Mouse (Mus musculus) embryonic fibroblast, embryonic 13.5 days (primary cell): ENCODE measurements around the gene Pik3c2g.

Experiments
- CTCF ChIP-seq: IDR thresholded peaks from 2 replicates; pipeline ENCODE4 v1.5.1; 2011; ENCODE audit warnings: mild to moderate bottlenecking, control low read depth, low read length, moderate library complexity, borderline replicate concordance; ENCODE audit not compliant: insufficient read depth
- POLR2A ChIP-seq: IDR thresholded peaks from 2 replicates; pipeline ENCODE4 v1.6.1; 2011; ENCODE audit warnings: low read depth, mild to moderate bottlenecking, control low read depth, low read length, moderate library complexity

DNA sequence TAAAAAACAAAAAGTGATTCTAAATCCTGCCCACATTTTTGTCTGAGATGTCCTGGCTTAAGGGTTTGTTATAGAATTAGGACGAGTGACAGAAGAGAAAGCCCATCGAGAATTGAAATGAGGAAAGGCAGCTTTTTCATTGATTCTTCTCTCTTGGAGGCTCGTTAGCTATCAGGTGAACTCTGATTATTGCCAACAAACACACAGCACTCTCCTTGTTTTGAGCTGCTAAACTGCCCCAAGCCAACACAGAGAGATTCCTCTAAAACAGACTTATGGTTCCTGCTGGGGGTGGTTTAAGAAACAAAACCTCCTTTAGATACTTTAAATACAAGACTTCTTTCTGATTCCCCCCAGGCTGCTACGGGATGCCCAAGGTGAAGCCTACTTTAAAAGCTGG is 256.5 kb downstream of the Pik3c2g start:
- no peak for TF ChIP-seq CTCF
- no peak for TF ChIP-seq POLR2A
